Mouse (Mus musculus) urinary bladder, postnatal 25 days (tissue): ENCODE measurements around the gene Slc26a5.
A peak's percentile ranks its signal among the peaks of the same experiment; 100 is the strongest.

Experiments
- DNase-seq: peaks from one replicate; pipeline ENCODE4 v3.0.0; 2022; ENCODE audit warnings: low spot score

Gene Slc26a5

DNA sequence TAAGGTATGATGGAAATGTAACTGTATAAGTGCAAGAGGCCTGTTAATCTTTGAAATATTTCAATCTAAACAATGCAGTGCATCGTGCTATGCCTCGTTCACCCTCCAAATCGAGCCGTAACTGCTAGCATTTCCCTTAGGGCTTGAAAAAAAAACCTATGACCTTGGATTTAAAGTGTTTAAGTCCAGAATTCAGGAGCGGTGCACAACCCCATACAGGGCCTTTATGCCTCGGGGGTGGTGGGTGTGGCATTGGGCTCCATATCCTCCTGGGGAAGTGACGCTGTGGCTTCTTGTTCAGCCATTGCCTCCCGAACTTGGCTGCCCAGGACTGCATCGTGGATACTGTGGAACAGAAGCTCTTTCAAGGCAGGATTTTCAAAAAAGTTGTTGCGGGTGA, 54.5 kb downstream of the Slc26a5 start:
- no peak for DNase-seq

DNA sequence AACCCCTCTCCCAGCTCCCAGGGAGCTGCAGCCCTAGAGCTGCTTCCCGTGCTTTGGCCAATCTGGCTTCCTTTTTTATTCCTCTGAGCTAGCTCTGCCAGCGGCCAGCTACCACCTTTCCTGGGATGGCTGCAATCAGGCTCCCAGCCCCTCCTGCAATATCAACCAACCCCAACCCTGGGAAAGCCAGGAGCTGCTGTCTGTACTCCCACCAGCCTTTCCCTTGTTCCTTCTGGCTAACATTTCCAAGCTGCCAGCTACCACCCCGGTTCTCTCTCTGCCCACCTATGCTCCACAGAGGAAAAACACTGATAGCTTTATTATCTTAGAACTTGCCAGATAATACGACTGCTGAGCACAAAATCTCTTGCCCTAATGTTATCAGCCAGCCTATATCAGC, 60.6 kb downstream of the Slc26a5 start:
- DNase-seq, result no peak

DNA sequence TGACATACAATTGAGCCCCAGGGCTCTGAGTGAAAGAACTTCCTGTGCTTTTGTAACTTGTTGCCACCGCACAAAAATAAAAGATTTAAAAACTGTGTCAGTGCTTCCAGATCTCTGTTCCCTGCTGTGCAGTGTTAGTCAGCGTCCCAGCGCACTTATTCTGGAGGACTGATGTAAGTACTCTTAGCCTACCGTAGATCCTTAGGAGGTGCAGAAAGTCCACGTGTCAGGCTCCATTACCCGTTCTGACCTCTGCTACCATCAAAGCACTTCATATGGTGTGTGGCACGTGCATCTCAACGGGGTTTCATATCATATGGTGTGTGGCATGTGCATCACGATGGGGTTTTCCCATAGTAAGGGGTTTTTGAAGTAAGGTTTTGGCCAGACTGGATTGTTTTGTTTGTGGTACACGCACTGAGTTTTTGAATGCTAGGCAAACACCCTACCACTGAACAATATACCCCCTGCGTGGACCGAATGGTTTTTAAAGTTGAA, 61.7 kb downstream of the Slc26a5 start:
- DNase-seq, result no peak

DNA sequence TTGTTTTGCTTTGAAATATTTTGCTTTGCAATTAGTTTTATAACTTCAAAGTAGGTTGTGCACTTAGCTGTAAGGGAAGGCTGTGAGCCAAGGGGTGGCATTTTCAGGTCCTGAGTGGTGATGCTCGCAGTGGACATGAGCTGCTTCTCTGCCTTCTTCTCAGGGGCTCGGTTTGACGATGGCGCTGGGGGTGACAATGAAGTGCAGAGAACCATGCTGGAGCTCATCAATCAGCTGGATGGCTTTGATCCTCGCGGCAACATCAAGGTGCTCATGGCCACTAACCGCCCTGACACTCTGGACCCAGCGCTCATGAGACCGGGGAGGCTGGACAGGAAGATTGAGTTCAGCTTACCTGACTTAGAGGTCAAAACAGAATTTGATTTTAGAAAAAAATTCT, 62.5 kb downstream of the Slc26a5 start:
- no peak for DNase-seq

DNA sequence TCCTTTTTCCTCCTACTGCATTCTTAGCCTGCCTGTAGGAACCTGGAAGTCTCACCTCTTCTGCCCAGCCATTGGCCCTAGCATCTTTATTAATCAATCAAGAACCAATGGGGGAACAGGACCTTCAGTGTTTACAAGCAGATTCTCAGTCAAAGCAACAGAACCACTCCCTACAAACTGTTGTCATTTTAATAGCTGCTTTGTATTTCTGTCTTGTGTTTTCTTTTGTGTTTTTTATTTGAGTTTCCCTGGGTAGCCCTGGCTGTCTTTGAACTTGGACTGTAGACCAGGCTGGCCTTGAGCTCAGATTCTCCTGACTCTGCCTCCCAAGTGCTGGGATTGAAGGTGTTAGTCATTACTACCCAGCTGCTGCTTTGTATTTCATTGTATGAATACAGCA, 73.2 kb downstream of the Slc26a5 start:
- DNase-seq, result no peak

DNA sequence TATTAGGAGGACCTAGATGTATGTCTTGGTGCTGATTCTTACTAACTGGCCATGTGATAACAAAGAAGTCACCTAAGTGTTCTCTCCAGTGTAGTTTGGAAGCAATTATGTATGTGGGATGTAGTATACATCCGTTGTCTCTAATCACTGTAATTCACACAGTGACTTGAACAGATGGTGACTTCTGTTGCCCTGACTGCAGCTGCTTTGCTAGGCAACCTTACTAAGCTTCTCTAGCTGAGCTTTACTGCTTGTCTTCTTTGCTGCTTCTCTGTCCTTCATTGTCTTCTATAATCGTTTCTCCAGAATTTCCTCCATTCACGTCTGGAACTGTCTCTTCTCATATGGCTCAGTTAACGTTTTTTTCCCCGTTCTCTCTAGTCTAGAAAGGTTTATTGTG, 76.3 kb downstream of the Slc26a5 start:
- no peak for DNase-seq

DNA sequence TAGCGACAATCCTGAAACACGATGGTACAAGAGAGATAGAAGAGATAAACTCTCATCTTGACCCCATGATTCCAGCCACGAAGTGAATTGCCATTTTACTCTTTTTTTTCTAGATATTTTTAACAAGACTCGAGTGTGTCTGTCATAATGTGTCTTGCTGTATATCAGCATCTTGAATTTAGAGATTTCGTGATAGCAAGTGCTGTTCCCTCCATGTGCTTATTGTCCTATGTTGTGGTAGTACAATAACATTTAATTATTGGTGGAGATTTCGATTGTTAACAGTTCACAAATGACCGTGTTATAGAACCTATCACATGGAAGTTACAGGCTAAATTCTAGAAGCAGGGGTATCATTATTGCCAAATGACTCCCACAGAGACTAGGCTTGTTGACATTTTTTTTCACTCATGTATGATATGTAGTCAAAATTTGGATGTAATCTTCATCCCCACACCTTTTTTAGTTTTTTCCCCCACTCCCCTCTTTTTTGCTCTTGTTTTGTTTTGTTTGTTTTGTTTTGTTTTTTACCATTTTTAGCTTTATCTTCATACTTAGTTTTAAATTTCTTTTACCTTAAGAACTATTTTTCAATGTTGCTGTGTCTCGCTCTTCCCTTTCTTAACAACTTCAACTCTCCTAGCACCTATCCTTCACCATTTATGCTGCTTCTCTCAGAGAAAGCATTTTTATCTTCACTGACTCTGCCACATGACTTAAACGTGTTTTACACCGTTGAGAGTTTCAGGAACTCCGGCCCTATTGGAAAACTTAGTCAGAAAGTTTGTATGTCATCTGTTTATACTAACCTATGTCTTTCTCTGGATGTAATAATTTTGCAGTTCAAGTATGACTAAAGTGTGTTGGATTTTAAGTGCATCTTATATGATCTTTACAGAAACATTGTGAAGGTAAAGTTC, 78.0 kb downstream of the Slc26a5 start:
- DNase-seq, result no peak

DNA sequence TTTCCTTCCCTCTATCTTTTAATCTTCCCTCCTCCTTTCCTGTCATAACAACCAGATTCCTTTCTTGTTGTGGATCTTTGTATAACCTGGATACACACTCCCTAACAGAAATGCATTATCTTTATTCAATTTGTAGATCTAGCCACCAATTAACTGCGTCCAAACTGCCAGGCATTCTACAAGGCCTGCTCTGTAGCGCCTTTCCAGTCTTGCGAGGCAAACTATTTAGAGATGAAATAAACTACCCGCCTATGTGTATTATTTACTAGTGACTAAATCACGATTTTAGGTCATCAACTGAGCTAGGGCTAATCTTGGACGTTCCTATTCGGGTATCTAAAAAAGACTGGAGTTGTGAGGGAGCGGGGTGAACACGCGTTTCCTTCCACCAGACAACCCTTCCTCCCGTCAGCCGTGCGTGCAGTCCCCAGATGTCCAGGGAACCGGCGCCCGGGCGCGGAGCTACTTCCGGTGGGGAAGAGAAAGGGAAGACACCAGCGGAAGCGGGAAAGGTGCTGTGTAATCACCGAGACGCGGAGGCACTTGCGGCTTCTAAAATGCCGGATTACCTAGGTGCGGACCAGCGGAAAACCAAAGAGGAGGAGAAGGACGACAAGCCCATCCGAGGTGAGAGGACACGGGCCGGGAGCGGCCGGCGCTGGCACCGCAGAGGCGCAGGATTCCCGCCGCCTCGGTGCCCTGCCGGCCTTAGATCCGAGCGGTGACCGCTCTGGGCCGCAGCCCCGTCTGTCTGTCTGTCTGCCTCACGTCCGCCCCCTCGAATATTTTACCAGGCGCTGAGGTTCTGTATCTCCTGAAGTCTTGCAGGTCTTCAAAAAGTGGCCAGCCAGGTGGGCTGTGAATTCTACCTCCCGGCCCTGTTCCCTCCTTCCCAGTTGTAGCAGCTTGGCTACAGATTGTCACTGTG, 78.9 kb downstream of the Slc26a5 start:
- DNase-seq, result peak; percentile 91

DNA sequence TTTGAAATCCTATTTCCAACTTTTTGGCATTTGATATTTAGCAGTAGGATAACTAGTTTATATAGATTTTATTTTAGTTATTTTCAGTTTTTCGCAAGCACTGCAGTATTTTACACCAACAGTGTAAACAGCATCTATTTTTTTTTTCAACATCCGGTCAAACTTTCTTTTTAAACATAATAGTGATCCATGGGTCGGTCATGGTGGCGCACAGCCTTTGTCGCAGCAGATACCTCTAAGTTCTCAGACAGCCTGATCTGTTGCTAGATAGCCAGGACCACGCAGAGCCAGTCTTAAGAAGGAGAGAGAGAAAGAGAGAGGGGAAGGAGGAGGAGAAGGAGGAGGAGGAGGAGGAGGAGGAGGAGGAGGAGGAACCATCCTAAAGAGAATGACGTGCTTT, 79.6 kb downstream of the Slc26a5 start:
- no peak for DNase-seq

DNA sequence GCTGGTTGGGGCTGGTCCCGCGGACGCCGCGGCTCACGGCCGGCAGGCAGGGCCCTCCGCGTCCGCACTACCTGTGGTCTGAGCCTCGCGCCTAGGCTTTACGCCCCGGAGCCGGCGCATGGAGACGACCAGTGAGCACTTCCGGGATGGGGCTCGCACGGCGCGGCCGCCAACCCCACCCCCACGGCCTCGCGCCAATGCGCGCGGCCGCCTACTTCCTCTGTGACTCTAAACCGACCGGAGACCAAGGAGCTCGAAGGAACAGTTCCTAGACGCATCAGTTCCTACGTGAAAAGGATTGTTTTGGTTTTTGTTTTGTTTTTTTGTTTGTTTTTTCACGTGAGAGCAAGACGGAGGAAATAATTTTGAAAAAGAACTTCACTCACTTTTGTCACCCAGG, 80.4 kb downstream of the Slc26a5 start, which contains the start of the genes Dnajc2 and Psmc2:
Gene Dnajc2 (minus strand): TSS at position 199 of the 400 bp plus-strand sequence.
Gene Psmc2 (plus strand): TSS at position 231 of the 400 bp plus-strand sequence.
- peak; percentile 85 for DNase-seq

DNA sequence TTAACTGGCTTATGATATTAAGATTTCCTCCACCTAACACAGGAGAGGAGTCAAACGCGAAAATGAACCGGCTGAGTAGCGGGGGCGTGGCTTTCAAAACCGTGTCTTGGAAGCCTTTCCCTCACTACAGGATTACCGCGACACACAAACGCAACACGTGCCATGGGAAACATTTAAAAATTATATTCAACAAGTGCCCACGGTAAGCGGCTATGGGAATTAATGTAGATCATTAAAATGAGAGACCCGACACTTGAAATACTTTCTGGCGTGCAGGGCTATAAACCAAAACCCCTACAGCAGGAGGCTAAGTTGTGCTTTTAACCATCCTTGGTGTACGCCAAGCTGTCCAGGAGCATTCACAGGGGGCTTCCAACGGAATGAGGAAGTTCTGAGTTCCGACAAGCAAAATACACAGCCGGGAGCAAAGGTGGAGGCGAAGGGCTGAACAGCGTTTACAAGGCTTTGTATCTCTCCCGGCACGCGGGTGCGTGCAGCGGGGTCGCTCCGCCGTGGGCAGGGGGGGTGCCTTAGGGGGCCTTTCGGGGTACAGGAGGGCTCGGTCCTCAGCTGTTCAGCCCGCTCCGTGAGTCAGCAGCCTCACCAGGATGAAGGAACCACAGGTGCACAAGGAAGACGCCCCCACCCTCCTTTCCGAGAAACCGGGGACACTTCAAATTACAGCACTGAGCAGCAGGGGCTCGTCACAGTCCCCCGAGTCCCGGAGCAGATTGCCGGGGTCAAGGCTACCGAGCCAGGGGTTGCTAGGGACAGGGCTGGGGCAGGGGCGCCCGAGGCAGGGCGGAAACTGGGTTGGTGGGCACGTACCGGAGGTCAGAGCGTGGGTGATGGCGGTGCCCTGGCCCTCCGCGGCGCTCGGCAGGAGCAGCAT, 81.0 kb downstream of the Slc26a5 start:
- peak; percentile 11 for DNase-seq

DNA sequence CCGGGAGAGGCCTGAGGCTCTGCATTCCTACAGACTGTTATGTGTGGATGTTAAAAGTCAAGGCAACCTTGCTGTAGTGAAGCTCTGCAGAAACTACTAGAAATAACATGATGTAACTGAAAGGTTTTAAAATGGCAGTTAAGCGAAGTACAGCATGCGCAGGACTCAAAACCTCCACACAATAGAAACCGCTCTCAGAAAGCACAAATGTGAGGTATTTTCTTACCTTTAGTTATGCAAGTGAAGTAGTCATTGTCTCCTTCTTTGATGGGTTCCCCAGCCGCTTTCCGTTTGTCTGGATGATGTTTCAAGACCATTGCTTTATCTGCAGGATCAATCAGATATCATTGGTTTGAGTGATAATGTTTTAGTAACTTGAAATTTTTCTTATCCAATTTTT, 88.9 kb downstream of the Slc26a5 start:
- no peak for DNase-seq

DNA sequence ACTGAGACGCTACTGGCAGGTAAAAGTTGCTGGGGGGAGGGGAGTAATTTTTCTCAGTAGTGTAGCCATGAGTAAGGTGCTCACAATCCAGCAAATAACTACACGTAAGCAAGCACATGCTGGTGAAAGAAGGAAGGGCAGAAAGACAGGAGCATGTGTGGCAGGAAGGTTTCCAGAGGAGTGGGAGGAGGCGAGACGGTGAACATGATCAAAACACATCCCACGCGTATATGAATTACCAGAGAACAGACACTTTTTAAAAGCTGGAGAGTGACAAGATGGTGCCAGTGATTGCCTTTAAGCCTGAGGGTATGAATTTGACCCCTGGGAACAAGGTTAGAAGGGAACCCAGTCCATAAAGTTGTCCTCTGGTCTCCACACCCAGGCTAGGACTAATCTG, 95.6 kb downstream of the Slc26a5 start:
- DNase-seq, result no peak

DNA sequence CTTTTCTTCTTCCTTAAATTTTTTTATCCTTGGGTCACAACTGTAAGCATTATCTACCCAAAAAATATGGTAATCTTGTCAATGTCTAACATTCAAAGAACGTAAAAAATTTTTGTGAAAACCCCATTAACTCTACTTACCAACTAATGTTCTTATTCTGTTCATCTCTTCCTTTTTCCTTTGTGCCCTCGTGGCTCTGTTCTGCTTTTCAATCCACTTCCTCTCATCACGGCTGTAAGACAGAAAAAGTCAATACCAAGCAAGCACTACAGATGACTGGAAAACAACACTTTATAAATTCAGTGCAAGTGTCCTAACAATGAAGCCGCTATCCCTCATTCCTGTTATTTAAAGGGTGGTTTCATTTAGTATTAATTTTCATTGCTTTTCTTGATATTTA, 96.9 kb downstream of the Slc26a5 start:
- no peak for DNase-seq
